Mouse (Mus musculus): Measurements from ENCODE around the gene Znhit1.
A peak's percentile ranks its signal among the peaks of the same experiment; 100 is the strongest.
"Not testable (repeated sequence)": the region's sequence is repeated elsewhere in the genome, so short reads cannot be mapped to it uniquely, and the experiment has no call there.

Gene Znhit1

DNA sequence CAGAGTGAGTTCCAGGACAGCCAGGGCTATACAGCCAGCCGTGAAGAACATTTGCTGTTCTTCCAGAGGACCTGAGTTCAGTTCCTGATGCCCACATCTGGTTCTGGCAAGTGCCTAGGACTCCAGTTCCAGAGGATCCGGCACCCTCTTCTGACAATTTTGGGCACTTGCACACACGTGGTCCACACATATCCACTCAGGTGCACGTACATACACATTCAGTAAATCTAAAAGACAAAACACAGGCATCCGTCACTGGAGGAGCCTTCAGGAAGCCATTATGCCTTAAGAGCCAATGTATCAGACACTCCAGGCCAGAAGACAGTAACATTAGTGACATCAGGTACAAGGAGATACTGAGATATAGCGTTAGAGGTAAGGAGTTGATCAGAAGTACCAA, 37.3 kb downstream of the Znhit1 start:
- no peak for DNase-seq

DNA sequence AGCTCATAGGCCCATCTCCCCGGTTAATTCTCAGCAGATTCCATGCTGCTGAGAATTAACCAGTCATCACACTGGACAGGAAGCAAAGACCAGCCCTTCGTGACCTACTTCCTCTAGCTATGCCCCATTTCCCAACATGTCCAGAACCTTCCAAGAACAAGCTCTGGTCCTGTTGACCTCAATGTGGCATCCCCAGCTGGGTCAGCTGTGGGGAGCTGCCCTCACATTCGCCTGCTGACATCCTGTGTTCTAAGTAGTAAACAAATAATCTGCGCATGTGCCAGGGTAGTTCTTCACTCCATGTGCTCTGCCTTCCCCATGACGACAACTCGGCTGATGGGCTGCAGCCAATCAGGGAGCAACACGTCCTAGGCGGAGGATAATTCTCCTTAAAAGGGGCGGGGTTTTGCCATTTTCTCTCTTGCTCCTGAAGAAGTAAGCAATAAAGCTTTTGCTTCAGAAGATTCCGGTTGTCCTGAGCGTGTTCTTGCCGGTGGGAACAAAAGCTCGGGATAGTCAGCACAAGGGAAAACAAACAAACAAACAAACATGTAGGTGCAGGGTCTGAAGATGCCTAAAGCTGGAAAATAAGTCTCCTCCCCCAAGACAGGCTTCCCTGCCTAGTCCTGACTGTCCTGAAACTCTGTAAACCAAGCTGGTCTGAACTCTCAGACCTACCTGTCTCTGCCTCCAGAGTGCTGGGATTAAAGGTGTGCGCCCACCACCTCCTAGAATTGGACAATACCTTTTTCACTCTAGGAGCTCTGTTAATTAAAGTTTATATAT, 38.1 kb downstream of the Znhit1 start:
- DNase-seq, result not testable (repeated sequence)

DNA sequence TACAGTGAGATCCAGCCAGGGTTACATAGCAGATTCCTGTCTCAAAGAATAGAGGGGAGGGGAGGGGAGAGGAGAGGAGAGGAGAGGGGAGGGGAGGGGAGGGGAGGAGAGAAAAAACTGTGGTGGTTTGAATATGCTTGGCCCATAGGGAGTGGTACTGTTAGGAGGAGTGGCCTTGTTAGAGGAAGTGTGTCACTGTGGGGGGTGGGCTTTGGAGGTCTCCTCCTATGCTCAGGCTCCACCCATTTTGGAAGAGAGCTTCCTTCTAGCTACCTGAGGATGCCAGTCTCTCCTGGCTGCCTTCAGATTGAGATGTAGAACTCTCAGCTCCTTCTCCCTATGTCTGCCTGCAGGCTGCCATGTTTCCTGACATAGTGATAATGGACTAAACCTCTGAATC, 39.9 kb downstream of the Znhit1 start:
- DNase-seq, result no peak

DNA sequence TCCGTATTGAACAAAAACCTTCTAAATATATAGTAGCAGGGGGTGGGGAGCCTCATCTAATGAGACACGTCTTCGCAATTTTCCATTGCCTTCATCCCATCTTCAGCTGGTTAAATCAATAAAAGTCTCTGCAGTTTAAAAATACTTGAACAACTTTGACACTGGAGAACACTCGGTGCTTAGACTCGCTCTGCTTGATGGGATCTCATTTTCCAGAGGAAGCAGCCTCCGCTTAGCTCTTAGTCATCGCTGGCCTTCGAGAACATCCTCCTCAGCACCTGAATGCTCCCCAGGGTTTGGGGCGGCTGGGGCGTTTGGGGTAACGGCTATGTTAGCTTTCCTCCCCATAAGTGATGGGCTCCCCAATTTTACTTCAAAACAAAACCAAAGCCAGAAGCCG, 42.7 kb downstream of the Znhit1 start:
- no peak for DNase-seq

DNA sequence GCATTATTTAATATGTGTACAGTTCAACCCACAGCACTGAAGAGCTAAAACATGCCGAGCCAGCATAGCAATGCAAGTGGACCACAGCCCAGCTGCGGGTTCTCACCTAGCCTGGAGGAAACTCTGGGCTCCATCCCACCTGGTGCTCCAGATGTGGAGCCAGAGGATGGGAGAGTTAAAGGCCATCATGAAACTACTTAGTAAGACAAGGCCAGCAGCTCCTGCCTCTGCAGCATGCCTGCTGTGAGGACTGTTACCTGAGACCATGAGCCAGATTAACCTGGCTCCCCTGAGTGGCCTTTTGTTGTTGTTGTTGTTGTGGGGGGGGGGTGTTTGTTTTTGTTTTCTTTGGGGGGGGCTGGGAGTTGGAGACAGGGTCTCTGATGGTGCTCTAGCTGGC, 44.4 kb downstream of the Znhit1 start:
- DNase-seq, result no peak

DNA sequence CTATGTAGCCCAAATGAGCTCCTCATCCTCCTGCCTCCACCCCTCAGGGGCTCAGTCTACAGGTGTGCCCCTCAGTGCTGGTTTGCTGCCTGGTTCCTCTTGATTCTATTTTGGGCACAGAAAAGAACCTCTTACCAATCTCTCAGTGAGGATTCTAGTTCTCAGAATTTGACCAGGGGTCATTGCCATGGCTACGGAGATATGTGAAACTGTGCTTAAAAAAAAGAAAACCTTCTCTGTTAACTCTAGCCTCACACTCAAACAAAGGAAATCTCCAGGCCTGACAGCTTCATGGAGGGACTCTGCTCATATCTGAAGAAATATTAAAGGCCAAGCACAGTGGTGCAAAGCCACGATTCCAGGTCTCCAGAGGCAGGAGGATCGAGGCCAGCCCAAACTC, 45.0 kb downstream of the Znhit1 start:
- no peak for DNase-seq

DNA sequence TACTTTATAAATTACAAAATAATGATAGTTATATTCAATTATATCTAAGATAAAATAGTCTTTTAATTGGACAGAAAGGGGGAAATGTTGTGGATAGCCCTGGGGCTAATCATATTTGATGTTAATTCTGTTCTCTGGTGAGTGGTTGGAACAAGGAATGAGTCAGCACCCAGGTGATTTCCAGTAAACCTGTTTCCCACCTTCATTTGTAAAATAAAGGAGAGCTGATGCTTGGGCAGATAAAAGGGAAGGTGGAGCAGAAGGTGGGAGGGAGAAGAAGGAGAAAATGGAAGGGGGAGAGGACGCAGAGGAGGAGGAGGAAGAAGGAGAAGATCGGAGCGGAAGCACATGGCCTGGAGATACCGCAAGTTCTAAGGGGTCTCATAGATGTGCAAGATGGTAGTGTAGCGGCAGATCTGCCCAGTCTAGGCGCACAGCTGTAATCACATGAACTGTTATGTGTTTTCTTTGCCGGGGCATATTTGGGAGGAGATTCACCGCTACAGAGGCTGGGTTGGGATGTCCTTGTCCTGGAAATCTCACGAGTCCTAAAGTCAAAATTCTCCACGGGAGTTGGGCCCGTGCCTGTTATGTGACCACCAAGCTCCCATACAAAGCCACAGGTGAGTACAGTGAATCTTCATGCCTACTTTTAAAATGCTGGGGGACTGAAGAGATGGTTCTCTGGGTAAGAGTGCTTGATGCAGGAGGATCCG, 46.8 kb downstream of the Znhit1 start:
- DNase-seq, result no peak

DNA sequence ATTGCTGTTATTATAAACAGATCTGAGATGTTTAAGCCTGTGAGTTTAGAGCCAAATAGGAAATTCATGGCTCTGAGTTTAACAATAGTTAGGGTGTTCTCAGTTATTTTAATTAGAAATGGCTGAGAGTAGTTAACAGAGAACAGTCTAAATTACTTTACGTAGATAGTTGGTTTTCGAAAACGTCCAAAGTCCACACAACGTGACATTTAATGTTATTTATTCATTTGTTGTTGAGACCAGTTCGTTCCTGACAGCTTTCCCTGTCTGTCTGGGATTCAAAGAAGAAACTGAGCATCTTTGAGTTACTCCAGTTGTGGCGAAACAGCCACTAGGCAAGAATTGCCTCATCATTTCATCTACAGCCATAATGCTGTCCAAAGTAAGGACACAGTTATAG, 47.8 kb downstream of the Znhit1 start:
- DNase-seq, result not testable (repeated sequence)

DNA sequence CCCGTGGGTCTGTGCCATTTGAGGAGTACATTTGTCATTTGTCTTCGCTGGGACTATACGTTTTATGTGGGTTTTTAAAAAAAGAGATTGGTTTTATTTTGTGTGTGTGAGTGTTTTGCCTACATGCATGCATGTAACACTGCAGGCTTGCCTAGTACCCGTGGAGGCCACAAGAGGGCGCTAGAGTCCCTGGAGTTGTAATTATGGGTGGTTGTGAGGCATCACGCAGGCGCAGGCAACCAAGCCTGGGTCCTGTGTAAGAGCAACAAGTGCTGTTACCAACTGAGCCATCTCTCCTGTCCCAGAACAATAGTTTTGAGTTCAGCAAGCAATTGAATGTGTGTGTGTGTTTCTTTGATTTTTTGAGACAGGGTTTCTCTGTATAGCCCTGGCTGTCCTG, 48.5 kb downstream of the Znhit1 start:
- no peak for DNase-seq

DNA sequence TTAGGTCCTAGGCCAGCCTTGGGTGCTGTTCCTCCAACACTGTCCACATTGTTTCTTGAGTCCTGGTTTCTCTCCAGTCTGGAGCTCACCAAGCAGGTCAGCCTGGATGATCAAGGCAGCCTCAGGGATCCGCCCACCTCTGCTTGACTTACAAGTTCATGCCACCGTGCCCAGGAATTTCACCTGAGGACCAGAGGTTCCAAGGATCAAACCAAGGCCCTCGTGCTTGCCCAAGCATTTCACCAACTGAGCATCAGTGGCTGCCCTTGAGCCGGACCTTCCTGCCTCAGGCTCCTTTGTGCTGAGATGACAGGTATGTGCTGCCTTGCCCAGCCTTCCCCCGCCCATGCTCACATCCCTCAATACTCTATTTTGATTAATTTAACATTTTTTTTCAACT, 50.2 kb downstream of the Znhit1 start:
- DNase-seq, result no peak

DNA sequence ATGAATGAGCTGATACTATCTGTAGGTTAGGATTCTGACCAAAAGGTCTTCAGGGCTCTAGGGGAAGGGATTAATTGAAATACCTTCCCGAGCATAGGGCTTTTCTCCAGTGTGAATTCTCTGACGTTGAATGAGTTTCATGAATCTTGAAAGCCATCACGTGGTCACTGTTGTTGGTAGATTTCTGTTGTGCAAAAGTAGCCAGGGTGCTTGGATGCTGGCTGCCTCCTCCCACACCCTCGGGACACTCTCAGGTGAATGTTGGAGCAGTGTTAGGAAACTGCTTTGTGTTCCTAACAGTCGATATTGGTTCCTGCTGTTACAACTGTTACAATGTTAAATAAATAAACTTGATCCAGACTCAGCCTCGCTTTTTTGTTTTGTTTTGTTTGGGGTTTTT, 51.1 kb downstream of the Znhit1 start:
- DNase-seq, result no peak

DNA sequence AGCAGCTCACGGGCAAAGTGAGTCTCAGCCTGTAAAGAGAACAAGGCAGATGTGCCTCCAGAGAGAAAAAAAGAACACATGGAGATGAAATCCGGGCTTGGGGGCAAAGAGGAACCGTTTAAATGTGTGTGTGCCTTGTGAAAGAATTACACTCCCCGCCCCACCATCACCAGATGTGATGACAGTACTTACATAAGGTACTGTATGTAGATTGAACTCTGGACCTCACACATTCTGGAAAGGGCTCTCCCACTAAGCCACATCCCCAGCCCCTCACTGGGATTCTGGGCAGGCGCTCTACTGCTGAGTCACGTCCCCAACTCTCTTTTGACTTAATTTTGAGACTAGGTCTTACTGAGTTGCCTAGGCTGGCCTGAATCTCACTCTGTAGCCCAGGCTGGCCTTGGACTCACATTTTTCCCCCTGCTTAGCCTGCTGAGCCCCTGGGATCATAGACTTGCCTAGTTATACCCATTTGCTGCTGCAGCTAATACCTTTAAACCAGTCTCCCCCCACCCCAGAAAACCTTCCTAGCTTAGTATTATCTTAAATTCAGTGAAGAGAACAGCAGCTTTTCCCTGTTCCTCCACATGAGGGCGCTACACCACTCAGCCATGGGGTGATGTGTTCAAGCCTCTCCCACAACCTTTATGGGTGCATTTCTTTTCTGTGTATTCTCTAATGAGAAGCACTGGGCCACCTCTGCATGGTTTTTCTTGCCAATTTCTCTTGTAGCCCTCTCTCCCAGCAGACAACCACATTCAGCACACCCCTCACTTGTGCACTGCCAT, 51.7 kb downstream of the Znhit1 start:
- DNase-seq, result peak; percentile 39

DNA sequence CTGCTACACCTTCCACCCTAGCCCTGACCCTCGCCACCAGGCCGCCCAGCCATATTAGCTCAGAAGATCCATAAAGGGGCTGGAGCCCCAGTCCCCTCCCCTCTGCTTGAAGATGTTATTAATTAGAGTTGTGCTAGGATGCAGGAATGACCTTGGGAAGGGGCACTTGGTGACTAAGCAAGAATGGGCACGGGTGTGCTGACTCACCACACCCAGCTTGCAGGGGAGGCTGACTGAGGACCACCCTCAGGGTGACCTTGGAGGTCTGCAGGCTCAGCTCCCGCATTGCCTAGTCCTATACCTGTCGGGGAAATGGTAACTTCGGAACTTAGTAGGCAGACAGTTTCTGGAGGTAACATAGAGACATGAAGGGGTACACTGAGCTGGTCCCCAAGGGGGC, 53.9 kb downstream of the Znhit1 start:
- no peak for DNase-seq

DNA sequence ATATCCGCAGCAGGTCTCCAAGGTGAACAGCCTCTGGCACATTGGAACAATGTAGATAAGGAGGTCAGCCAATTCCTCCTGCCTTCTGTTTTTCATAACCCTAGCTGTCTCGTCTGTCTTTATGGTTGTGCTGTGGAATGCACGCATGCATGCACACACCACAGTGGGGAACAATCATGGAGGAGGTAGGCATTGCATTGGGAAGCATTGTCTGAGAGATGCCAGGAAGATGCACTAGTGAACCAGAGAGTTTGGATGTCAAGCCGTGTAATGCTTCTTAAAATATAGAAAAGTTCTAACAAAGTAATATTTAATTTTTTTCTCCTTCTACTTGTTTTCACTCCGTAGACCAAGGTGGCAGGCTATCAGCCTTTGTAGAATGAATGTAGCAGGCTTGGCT, 54.9 kb downstream of the Znhit1 start:
- no peak for DNase-seq
